Mouse (Mus musculus): Measurements from ENCODE around the gene Actn4.

Actn4 gene

GRCm38 (mm10) chr7:28949298-28949697 is 12.8 kb downstream of the Actn4 start:
- no peak for DNase-seq (ENCODE audit: low spot score in 2 of 2)

GRCm38 (mm10) chr7:28948746-28949145 is 13.4 kb downstream of the Actn4 start:
- DNase-seq (ENCODE audit: low spot score in 2 of 2), result no peak

- no peak for DNase-seq (ENCODE audit: low spot score in 2 of 2)
Measured at GRCm38 (mm10) chr7:28946271-28946610, 15.9 kb downstream of the Actn4 start.

- DNase-seq (ENCODE audit: low spot score in 2 of 2), result no peak
Measured at GRCm38 (mm10) chr7:28945416-28946270, 16.5 kb downstream of the Actn4 start.

GRCm38 (mm10) chr7:28944756-28945415 is 17.3 kb downstream of the Actn4 start:
- DNase-seq (ENCODE audit: low spot score in 2 of 2), result no peak

- DNase-seq (ENCODE audit: low spot score in 2 of 2), result peak in 1 of 2 experiments; percentile 55
Measured at GRCm38 (mm10) chr7:28943451-28944180, 18.5 kb downstream of the Actn4 start.

- DNase-seq (ENCODE audit: low spot score in 2 of 2), result no peak
Measured at GRCm38 (mm10) chr7:28941542-28941941, 20.6 kb downstream of the Actn4 start.

GRCm38 (mm10) chr7:28941129-28941528 is 21.0 kb downstream of the Actn4 start:
- DNase-seq (ENCODE audit: low spot score in 2 of 2), result no peak

GRCm38 (mm10) chr7:28939418-28940183 is 22.5 kb downstream of the Actn4 start:
- DNase-seq (ENCODE audit: low spot score in 2 of 2), result no peak

GRCm38 (mm10) chr7:28938654-28939053 is 23.5 kb downstream of the Actn4 start:
- no peak for DNase-seq (ENCODE audit: low spot score in 2 of 2)

- no peak for DNase-seq (ENCODE audit: low spot score in 2 of 2)
Measured at GRCm38 (mm10) chr7:28936787-28937186, 25.4 kb downstream of the Actn4 start.

- DNase-seq (ENCODE audit: low spot score in 2 of 2), result no peak
Measured at GRCm38 (mm10) chr7:28933825-28934224, 28.3 kb downstream of the Actn4 start.

- DNase-seq (ENCODE audit: low spot score in 2 of 2), result no peak
Measured at GRCm38 (mm10) chr7:28932421-28933041, 29.6 kb downstream of the Actn4 start.

- no peak for DNase-seq (ENCODE audit: low spot score in 2 of 2)
Measured at GRCm38 (mm10) chr7:28931695-28932039, 30.5 kb downstream of the Actn4 start.

GRCm38 (mm10) chr7:28931032-28931694 is 31.0 kb downstream of the Actn4 start:
- no peak for DNase-seq (ENCODE audit: low spot score in 2 of 2)

- no peak for DNase-seq (ENCODE audit: low spot score in 2 of 2)
Measured at GRCm38 (mm10) chr7:28930320-28931031, 31.7 kb downstream of the Actn4 start.

- DNase-seq (ENCODE audit: low spot score in 2 of 2), result no peak
Measured at GRCm38 (mm10) chr7:28929381-28929780, 32.8 kb downstream of the Actn4 start.

- DNase-seq (ENCODE audit: low spot score in 2 of 2), result no peak
Measured at GRCm38 (mm10) chr7:28926172-28926571, 36.0 kb downstream of the Actn4 start.

- DNase-seq (ENCODE audit: low spot score in 2 of 2), result no peak
Measured at GRCm38 (mm10) chr7:28925317-28925716, 36.8 kb downstream of the Actn4 start.

- no peak for DNase-seq (ENCODE audit: low spot score in 2 of 2)
Measured at GRCm38 (mm10) chr7:28924802-28925201, 37.3 kb downstream of the Actn4 start.

Measured in right cerebral cortex, postnatal 10 days (tissue).